8 mouse cellular contexts compared by ENCODE assay signal in genomic region chr2:150667820-150668766, GRCm38 (mm10). TPM values are rescaled to one million over a fixed set of nuclear protein-coding genes. Genes with fewer than 3 reads are reported as not detected.
A peak's percentile ranks its signal among the peaks of the same experiment; 100 is the strongest.
DNase-seq lines count a peak whose midpoint lies in the region; ATAC-seq and TF ChIP-seq lines count a peak whose summit lies in the region.

TSS of gene Acss1 (minus strand) at chr2:150668500.

- peaks cover 12% of the 10 kb centered on the region for H3K36me3 ChIP-seq in erythroblast, embryonic 14.5 days (ENCODE audit: control insufficient read depth)
- H3K36me3 ChIP-seq in heart, embryonic 13.5 days = no peaks in the 10 kb centered on the region
- H3K36me3 ChIP-seq in kidney, embryonic 16.5 days (ENCODE audit: insufficient read depth, low read length) = no peaks in the 10 kb centered on the region
- no peaks in the 10 kb centered on the region for H3K36me3 ChIP-seq in liver, embryonic 14.5 days (replicated peaks; ENCODE audit: control insufficient read depth, insufficient read depth, low read depth)
- no peaks in the 10 kb centered on the region for H3K36me3 ChIP-seq in stomach, postnatal 0 days (ENCODE audit: control insufficient read depth, insufficient read depth, low read length)

- peak; percentile 64 to 66 for DNase-seq in left cerebral cortex, adult 18-20 months (ENCODE audit: low spot score in 2 of 2)
- DNase-seq in left cerebral cortex, adult 11 months (ENCODE audit: low spot score) = no peak
- peak; percentile 59 to 67 (median 64) for DNase-seq in liver, embryonic 14.5 days (ENCODE audit: low read depth in 3 of 3, low spot score in 3 of 3)
- DNase-seq in natural killer cell, adult 2 months (ENCODE audit: low spot score in 2 of 2) = peak; percentile 8 to 53
- DNase-seq in stomach, postnatal 0 days (ENCODE audit: low spot score) = peak; percentile 87

- peak within 1 kb of the TSS; percentile 87 for H3K4me3 ChIP-seq in erythroblast, embryonic 14.5 days (replicated peaks)
- H3K4me3 ChIP-seq in heart, embryonic 13.5 days = peak within 1 kb of the TSS; percentile 74
- H3K4me3 ChIP-seq in kidney, embryonic 16.5 days (ENCODE audit: low read length) = peak within 1 kb of the TSS; percentile 68
- H3K4me3 ChIP-seq in liver, embryonic 14.5 days (ENCODE audit: insufficient read depth in 1 of 2, low read depth in 2 of 2, low read length in 2 of 2) = peak within 1 kb of the TSS; percentile 93 to 96
- peak within 1 kb of the TSS; percentile 65 for H3K4me3 ChIP-seq in stomach, postnatal 0 days (ENCODE audit: low read depth, low read length)

- no peaks in the 10 kb centered on the region for H3K9me3 ChIP-seq in erythroblast, embryonic 14.5 days (ENCODE audit: control insufficient read depth, low read length)
- H3K9me3 ChIP-seq in heart, embryonic 13.5 days = no peaks in the 10 kb centered on the region
- H3K9me3 ChIP-seq in kidney, embryonic 16.5 days (ENCODE audit: low read length) = no peaks in the 10 kb centered on the region
- no peaks in the 10 kb centered on the region for H3K9me3 ChIP-seq in liver, embryonic 14.5 days (ENCODE audit: control insufficient read depth, low read length)
- H3K9me3 ChIP-seq in stomach, postnatal 0 days (ENCODE audit: control insufficient read depth, low read length) = no peaks in the 10 kb centered on the region

- H3K27me3 ChIP-seq in erythroblast, embryonic 14.5 days (ENCODE audit: control insufficient read depth) = no peaks in the 10 kb centered on the region
- H3K27me3 ChIP-seq in heart, embryonic 13.5 days (replicated peaks) = peaks cover 24% of the 10 kb centered on the region
- H3K27me3 ChIP-seq in kidney, embryonic 16.5 days (ENCODE audit: insufficient read depth, low read length) = peaks cover 6% of the 10 kb centered on the region
- H3K27me3 ChIP-seq in liver, embryonic 14.5 days (ENCODE audit: control insufficient read depth, insufficient read depth, low read length) = no peaks in the 10 kb centered on the region
- H3K27me3 ChIP-seq in stomach, postnatal 0 days (ENCODE audit: control insufficient read depth, insufficient read depth, low read length) = no peaks in the 10 kb centered on the region

- H3K27ac ChIP-seq in heart, embryonic 13.5 days (replicated peaks) = peak within 1 kb of the TSS; percentile 39
- H3K27ac ChIP-seq in kidney, embryonic 16.5 days (ENCODE audit: low read length) = no peak within 1 kb of the TSS
- H3K27ac ChIP-seq in liver, embryonic 14.5 days = peak within 1 kb of the TSS; percentile 87
- H3K27ac ChIP-seq in stomach, postnatal 0 days (replicated peaks) = peak within 1 kb of the TSS; percentile 93

- WGBS in heart, embryonic 13.5 days = 2% methylated on average over 57 of the region's 61 CpGs
- 2% methylated on average over 61 of the region's 61 CpGs for WGBS in kidney, embryonic 16.5 days
- under 1% methylated on average over 58 of the region's 61 CpGs for WGBS in liver, embryonic 14.5 days (ENCODE audit: insufficient replicate concordance)
- 2% methylated on average over 61 of the region's 61 CpGs for WGBS in stomach, postnatal 0 days

- H3K4me1 ChIP-seq in erythroblast, embryonic 14.5 days (ENCODE audit: control insufficient read depth) = peaks cover 76% of the 10 kb centered on the region
- peaks cover 52% of the 10 kb centered on the region for H3K4me1 ChIP-seq in heart, embryonic 13.5 days
- peaks cover 10% of the 10 kb centered on the region for H3K4me1 ChIP-seq in kidney, embryonic 16.5 days (ENCODE audit: insufficient read depth, low read length)
- peaks cover 35 to 53% of the 10 kb centered on the region in 2 experiments for H3K4me1 ChIP-seq in liver, embryonic 14.5 days (replicated peaks; ENCODE audit: control insufficient read depth in 2 of 2, insufficient read depth in 2 of 2, low read length in 1 of 2)
- peaks cover 3% of the 10 kb centered on the region; the same call in 1 of the 2 replicates for H3K4me1 ChIP-seq in stomach, postnatal 0 days (replicated peaks; ENCODE audit: control insufficient read depth, insufficient read depth)

- ATAC-seq in heart, embryonic 13.5 days (ENCODE audit: extremely low read depth, insufficient number of reproducible peaks, low FRiP score, low TSS enrichment) = peak; percentile 66
- peak; percentile 93 for ATAC-seq in kidney, embryonic 16.5 days (ENCODE audit: low FRiP score, low TSS enrichment)
- ATAC-seq in liver, embryonic 14.5 days (ENCODE audit: insufficient read depth) = peak; percentile 74
- ATAC-seq in stomach, postnatal 0 days (ENCODE audit: low FRiP score, low TSS enrichment) = peak; percentile 67

- TF ChIP-seq CTCF in liver, embryonic 14.5 days (IDR thresholded peaks at IDR 0.05; ENCODE audit: low read depth) = no peak
- no peak for TF ChIP-seq CTCF in stomach, postnatal 0 days (IDR thresholded peaks at IDR 0.05; ENCODE audit: low read depth)

- peak within 1 kb of the TSS; percentile 84 for H3K9ac ChIP-seq in heart, embryonic 13.5 days
- peak within 1 kb of the TSS; percentile 76 for H3K9ac ChIP-seq in kidney, embryonic 16.5 days (replicated peaks; ENCODE audit: low read length)
- peak within 1 kb of the TSS; percentile 90 for H3K9ac ChIP-seq in liver, embryonic 14.5 days (replicated peaks)
- peak within 1 kb of the TSS; percentile 78 for H3K9ac ChIP-seq in stomach, postnatal 0 days (ENCODE audit: low read length)

- H3K4me2 ChIP-seq in heart, embryonic 13.5 days = peak within 1 kb of the TSS; percentile 98
- peak within 1 kb of the TSS; percentile 94 for H3K4me2 ChIP-seq in kidney, embryonic 16.5 days (replicated peaks; ENCODE audit: low read depth, low read length)
- peak within 1 kb of the TSS; percentile 96 for H3K4me2 ChIP-seq in liver, embryonic 14.5 days (ENCODE audit: low read depth)
- H3K4me2 ChIP-seq in stomach, postnatal 0 days (replicated peaks; ENCODE audit: low read depth) = peak within 1 kb of the TSS; percentile 89

- peak; percentile 65 for TF ChIP-seq EP300 in liver, embryonic 14.5 days (IDR thresholded peaks at IDR 0.05; ENCODE audit: low read depth)
- no peak for TF ChIP-seq EP300 in stomach, postnatal 0 days (optimal IDR thresholded peaks at IDR 0.05)

RNA-seq across cellular contexts. Expression of gene Acss1, which starts in this region (rescaled TPM):
- total RNA-seq in left cerebral cortex, adult 18-20 months (2021) = 10 to 100 TPM; 17.7 to 18.3 TPM
- 1.8 and 2.1 TPM in 2 replicates for polyA plus RNA-seq in erythroblast, embryonic 14.5 days (2012)
- polyA plus RNA-seq in heart, embryonic 13.5 days (2015; fragmentation: Nextera tagmentation; extraction: Ambion mirVana) = 7.6 and 8.4 TPM in 2 replicates
- 14.5 and 15.7 TPM in 2 replicates for polyA plus RNA-seq in kidney, embryonic 16.5 days (2015; fragmentation: Nextera tagmentation; extraction: Ambion mirVana)
- 30.4 and 34.1 TPM in 2 replicates for polyA plus RNA-seq in liver, embryonic 14.5 days (2012; rRNA removed)
- 30.3 and 38.7 TPM in 2 replicates for polyA plus RNA-seq in liver, embryonic 14.5 days (2014; fragmentation: Nextera tagmentation; extraction: Ambion mirVana)
- polyA plus RNA-seq in stomach, postnatal 0 days (2015; fragmentation: Nextera tagmentation; extraction: Ambion mirVana) = 28.2 and 35.7 TPM in 2 replicates
